Mouse (Mus musculus): ENCODE results near the gene Hspb11.

Gene Hspb11

GRCm38 (mm10) chr4:107318646-107319045 lies 65.3 kb downstream of the Hspb11 start:
- DNase-seq, result no peak

DNA sequence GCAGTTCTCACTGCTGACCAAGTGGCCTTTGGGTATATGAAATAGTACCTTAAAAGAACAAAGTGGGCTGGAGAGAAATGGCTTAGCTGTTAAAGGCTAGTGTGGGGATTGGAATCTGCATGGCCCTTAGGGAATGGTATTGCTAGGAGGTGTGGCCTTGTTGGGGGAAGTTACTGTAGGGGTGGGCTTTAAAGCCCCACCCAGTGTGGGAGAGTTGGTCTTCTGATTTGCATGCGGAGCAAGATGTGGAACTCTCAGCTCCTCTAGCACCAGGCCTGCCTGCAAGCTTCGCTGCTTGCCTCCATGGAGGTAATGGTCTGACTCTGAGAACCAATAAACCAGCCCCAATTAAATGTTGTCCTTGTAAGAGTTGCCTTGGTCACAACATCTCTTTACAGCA lies 67.6 kb downstream of the Hspb11 start:
- DNase-seq, result no peak

DNA sequence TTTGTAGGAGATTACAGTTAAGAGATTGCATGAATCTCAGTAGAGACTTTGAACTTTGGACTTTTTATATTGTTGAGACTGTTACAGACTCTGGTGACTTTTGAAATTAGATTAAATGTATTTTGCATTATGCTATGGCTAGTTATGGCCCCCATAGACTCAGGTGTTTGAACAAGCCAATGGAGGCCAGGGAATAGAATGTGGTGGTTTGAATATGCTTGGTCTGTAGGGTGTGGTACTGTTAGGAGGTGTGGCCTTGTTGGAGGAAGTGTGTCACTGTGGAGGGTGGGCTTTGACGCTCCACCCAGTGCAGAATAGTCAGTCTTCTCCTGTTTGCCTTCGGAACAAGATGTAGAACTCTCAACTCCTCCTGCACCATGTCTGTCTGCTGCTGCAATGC lies 69.7 kb downstream of the Hspb11 start:
- DNase-seq, result no peak

DNA sequence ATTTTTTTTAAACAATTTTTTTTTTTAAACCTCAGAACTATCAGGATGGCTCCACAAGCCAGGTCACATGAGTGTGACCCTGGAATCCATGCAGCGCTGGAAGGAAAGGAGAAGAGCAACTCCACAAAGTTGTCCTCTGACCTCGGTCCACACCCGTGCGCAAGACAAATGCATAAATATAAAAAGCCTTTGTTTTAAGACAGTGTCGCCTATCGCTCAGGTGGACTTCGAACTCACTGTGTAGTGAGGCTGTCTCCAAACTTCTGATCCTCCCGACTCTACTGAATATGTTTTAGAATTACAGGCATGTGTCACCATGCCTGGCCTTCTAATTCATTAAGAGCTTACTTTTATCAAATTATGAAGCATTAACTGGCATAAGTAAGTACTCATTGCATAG lies 75.1 kb downstream of the Hspb11 start:
- DNase-seq, result no peak

All from lung, postnatal 10 days (tissue).